Mouse (Mus musculus): ENCODE results near the gene Pip4k2b.

DNA sequence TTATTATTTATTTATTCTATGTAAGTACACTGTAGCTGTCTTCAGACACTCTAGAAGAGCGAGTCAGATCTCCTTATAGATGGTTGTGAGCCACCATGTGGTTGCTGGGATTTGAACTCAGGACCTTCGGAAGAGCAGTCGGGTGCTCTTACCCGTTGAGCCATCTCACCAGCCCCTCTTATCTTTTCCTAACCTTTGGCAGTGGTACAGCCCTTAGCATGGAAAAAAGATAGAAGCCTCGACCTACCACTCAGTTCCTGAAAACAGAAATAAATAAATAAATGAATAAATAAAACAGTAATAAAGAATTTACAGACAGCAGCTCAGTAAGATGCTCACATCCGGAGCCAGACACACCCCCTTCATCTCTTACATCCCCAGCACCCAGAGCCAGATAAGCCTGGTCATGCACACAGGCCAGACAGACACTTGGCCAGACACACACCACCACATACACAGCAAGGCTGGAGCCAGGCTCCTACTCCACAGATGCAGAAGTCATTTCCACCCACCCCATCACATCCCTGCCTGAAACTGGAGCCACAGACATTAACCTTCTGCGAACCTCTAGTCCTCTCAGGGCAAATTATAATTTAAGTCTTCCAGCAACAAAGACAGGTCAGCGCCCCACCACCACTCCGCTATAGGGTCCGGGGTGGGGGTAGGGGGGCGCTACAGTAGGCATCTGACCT is 47.2 kb downstream of the Pip4k2b start:
- no peak for TF ChIP-seq EP300 (optimal IDR thresholded peaks at IDR 0.05)
- no peak for TF ChIP-seq CTCF (IDR thresholded peaks at IDR 0.05; ENCODE audit: low read depth)
